Mouse (Mus musculus) ES-E14 (cell line): Measurements from ENCODE around the gene Ctnnd1.

Experiments used
- CHD2 ChIP-seq: IDR thresholded peaks from 2 replicates; pipeline ENCODE4 v1.6.1; 2014; ENCODE audit warnings: mild to moderate bottlenecking, low read depth, low read length, inconsistent platforms
- ZNF384 ChIP-seq: IDR thresholded peaks from 2 replicates; pipeline ENCODE4 v1.6.1; 2012; ENCODE audit warnings: low read depth, low read length, inconsistent platforms

GRCm38 (mm10) chr2:84582286-84582685 is 68.3 kb downstream of the Ctnnd1 start:
- TF ChIP-seq CHD2 = no peak
- TF ChIP-seq ZNF384 = no peak
